Mouse (Mus musculus): ENCODE measurements around the gene Gm4981. TPM values are rescaled to one million over a fixed set of nuclear protein-coding genes. Genes with fewer than 3 reads are reported as not detected.
"Not testable (repeated sequence)": the region's sequence is repeated elsewhere in the genome, so short reads cannot be mapped to it uniquely, and the experiment has no call there.

Gm4981 gene
- polyA plus RNA-seq (2014; fragmentation: Nextera tagmentation; extraction: Ambion mirVana), result not detected in 2 replicates

DNA sequence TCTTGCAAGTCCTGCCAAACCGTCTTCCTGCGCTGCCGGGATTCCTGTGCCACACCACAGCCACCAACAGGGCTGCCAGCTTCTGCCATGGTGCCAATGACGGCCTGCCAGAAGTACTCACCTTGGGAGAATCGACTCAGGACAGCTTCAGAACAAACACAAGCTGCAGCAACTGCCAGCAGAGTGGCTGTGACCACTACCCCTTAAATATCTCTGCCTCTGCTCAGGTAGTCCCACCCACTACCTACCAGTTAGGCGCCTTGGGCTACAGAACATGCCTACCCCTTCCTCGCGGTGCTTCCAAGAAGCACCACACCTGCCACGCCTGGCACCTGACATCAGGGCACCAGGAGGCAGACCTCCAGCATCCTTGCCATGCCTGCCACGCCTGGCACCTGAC lies at the start of gene Gm4981:
Gene Gm4981 (minus strand): TSS at position 89 of the 400 bp plus-strand sequence.
- Histone ChIP-seq H3K4me2 (replicated peaks; ENCODE audit: low read depth, low read length) (no peak within 1 kb of the TSS), H3K4me3 (ENCODE audit: low read depth, low read length) (no peak within 1 kb of the TSS), H3K9ac (replicated peaks; ENCODE audit: low read depth, low read length) (no peak within 1 kb of the TSS), H3K27me3 (ENCODE audit: control insufficient read depth, insufficient read depth, low read length) (no peaks in the 10 kb centered on the region), H3K9me3 (ENCODE audit: control insufficient read depth, low read depth, low read length) (peaks cover 12% of the 10 kb centered on the region), H3K36me3 (ENCODE audit: control insufficient read depth, insufficient read depth, low read length) (no peaks in the 10 kb centered on the region), H3K27ac (ENCODE audit: low read length) (no peak within 1 kb of the TSS), H3K4me1 (ENCODE audit: control insufficient read depth, insufficient read depth, low read length) (no peaks in the 10 kb centered on the region)
- 91% methylated on average over 10 of the region's 10 CpGs for WGBS
- ATAC-seq (ENCODE audit: insufficient number of reproducible peaks, insufficient read depth, low FRiP score, low read depth), result no peak

DNA sequence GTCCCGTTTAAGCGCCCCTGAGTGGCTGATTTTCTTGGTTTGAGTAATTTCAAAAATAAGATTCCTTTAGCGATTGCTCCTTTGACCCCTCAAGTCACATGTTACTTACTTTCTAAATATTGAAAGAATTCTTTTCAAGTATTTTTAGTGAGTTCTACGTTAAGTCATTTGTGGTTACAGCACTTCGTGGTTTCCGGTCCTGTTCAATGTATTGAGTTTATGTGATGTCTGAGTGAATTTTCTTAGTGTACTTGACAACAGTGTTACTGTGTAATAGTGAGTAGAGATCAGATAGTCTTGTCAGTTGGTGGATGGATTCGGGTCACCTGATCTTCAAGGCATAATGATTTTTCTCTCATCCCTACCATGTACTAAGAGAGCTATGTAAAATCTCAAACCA lies 45.7 kb upstream of the Gm4981 start:
- Histone ChIP-seq H3K9me3 (ENCODE audit: control insufficient read depth, low read depth, low read length) (no peaks in the 10 kb centered on the region), H3K4me3 (ENCODE audit: low read depth, low read length) (no peak overlapping the region), H3K4me2 (replicated peaks; ENCODE audit: low read depth, low read length) (no peak overlapping the region), H3K4me1 (ENCODE audit: control insufficient read depth, insufficient read depth, low read length) (no peaks in the 10 kb centered on the region), H3K27me3 (ENCODE audit: control insufficient read depth, insufficient read depth, low read length) (no peaks in the 10 kb centered on the region), H3K9ac (replicated peaks; ENCODE audit: low read depth, low read length) (no peak overlapping the region), H3K36me3 (ENCODE audit: control insufficient read depth, insufficient read depth, low read length) (peaks cover 31% of the 10 kb centered on the region), H3K27ac (ENCODE audit: low read length) (no peak overlapping the region)
- WGBS, result 92% methylated on average over 7 of the region's 7 CpGs
- no peak for ATAC-seq (ENCODE audit: insufficient number of reproducible peaks, insufficient read depth, low FRiP score, low read depth)

DNA sequence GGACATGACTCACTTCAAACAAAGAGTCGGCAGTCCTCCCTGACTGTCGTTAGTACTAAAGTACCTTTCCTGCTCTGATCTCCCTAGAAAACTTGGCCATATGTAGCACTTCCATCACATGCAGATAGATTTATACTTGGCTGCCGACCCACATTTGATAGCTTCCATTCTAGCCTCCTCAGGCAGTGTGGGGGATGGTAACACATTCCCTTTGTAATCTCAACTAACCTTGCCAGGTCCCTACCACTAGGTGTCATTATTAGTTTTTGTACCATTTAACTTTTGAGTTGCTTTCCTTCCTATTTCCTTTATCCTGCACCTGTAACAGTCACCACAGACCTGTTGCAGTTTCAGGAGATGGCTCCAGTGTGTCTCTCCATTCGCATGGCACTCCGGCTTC lies 22.0 kb upstream of the Gm4981 start:
- Histone ChIP-seq H3K27me3 (ENCODE audit: control insufficient read depth, insufficient read depth, low read length) (no peaks in the 10 kb centered on the region), H3K4me1 (ENCODE audit: control insufficient read depth, insufficient read depth, low read length) (peaks cover 3% of the 10 kb centered on the region; the same call in 1 of the 2 replicates), H3K4me3 (ENCODE audit: low read depth, low read length) (no peak overlapping the region), H3K36me3 (ENCODE audit: control insufficient read depth, insufficient read depth, low read length) (peaks cover 14% of the 10 kb centered on the region), H3K4me2 (replicated peaks; ENCODE audit: low read depth, low read length) (no peak overlapping the region), H3K27ac (ENCODE audit: low read length) (no peak overlapping the region), H3K9me3 (ENCODE audit: control insufficient read depth, low read depth, low read length) (no peaks in the 10 kb centered on the region), H3K9ac (replicated peaks; ENCODE audit: low read depth, low read length) (no peak overlapping the region)
- 66% methylated on average over 5 of the region's 5 CpGs for WGBS
- no peak for ATAC-seq (ENCODE audit: insufficient number of reproducible peaks, insufficient read depth, low FRiP score, low read depth)

DNA sequence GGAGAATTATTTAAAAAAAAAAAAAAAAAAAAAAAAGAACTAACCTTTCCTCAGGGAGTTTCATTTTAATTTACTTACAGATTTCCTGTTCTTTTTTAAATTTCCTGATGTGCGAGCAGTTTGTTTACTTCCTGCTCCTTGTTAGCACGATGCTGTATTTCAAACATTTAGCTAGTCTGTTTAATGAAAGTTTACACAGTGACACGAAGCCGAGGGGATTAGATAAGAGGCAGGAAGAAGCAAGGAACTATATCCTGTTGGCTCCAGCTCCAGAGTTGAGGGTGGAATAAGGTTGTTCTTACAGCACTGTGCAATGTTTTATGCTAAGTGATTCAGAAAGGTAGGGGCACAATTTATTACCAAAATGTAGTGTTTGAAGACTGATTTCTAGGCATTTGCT lies 19.5 kb upstream of the Gm4981 start:
- H3K27ac ChIP-seq (ENCODE audit: low read length), result peak overlapping the region; percentile 49
- under 1% methylated on average over 4 of the region's 4 CpGs for WGBS
- no peak for ATAC-seq (ENCODE audit: insufficient number of reproducible peaks, insufficient read depth, low FRiP score, low read depth)

DNA sequence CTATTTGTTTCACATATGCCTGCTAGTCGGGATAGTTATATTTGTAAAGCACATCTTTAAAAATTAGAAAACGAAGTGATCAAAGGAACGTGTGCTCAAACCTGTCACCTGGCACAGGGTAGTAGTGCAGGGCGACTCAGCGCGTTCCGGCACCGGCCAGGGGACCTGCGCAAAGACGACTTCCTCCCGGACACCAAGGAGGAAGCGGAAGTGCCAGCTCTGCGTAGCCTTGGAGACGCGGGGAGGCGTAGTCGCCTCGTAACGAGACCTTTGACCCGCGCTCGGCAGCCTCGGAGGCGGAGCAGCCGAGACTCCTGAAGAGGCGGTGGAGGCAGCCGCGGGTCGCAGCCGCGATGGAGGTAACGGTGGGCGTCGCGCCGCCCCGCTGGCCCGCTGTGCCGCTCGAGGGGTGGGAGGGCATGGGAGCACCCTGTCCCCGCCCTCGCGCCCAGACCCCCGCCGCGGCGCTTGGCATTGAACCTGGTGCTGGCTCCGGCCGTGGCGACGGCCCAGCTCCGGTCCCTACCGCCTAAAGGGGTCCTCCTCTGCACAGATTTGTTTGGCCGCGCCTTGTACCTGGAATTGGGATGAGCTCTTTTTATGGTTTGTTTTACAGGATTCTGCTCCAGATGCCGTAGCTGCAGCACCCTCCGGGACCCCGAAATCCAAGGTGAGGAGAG lies 18.9 kb upstream of the Gm4981 start, which contains the start of gene Gcc2:
Gene Gcc2 (plus strand): TSS at position 285 of the 680 bp plus-strand sequence.
- H3K27ac ChIP-seq (ENCODE audit: low read length), result peak within 1 kb of the TSS; percentile 49
- peaks cover 6% of the 10 kb centered on the region for H3K36me3 ChIP-seq (ENCODE audit: control insufficient read depth, insufficient read depth, low read length)
- no peaks in the 10 kb centered on the region for H3K9me3 ChIP-seq (ENCODE audit: control insufficient read depth, low read depth, low read length)
- peaks cover 3% of the 10 kb centered on the region; the same call in 1 of the 2 replicates for H3K4me1 ChIP-seq (ENCODE audit: control insufficient read depth, insufficient read depth, low read length)
- peak within 1 kb of the TSS; percentile 60 for H3K4me3 ChIP-seq (ENCODE audit: low read depth, low read length)
- WGBS, result under 1% methylated on average over 58 of the region's 58 CpGs
- H3K9ac ChIP-seq (replicated peaks; ENCODE audit: low read depth, low read length), result peak within 1 kb of the TSS; percentile 54
- ATAC-seq (ENCODE audit: insufficient number of reproducible peaks, insufficient read depth, low FRiP score, low read depth), result peak; percentile 97
- H3K4me2 ChIP-seq (replicated peaks; ENCODE audit: low read depth, low read length), result peak within 1 kb of the TSS; percentile 50
- no peaks in the 10 kb centered on the region for H3K27me3 ChIP-seq (ENCODE audit: control insufficient read depth, insufficient read depth, low read length)

More for the DNA sequence above, 19.5 kb upstream of the Gm4981 start:
- H3K36me3 ChIP-seq (ENCODE audit: control insufficient read depth, insufficient read depth, low read length), result peaks cover 6% of the 10 kb centered on the region
- H3K4me2 ChIP-seq (replicated peaks; ENCODE audit: low read depth, low read length), result peak overlapping the region; percentile 50
- no peaks in the 10 kb centered on the region for H3K9me3 ChIP-seq (ENCODE audit: control insufficient read depth, low read depth, low read length)
- peak overlapping the region; percentile 54; the same call in 1 of the 2 replicates for H3K9ac ChIP-seq (replicated peaks; ENCODE audit: low read depth, low read length)
- peak overlapping the region; percentile 60 for H3K4me3 ChIP-seq (ENCODE audit: low read depth, low read length)
- peaks cover 3% of the 10 kb centered on the region; the same call in 1 of the 2 replicates for H3K4me1 ChIP-seq (ENCODE audit: control insufficient read depth, insufficient read depth, low read length)
- H3K27me3 ChIP-seq (ENCODE audit: control insufficient read depth, insufficient read depth, low read length), result no peaks in the 10 kb centered on the region

DNA sequence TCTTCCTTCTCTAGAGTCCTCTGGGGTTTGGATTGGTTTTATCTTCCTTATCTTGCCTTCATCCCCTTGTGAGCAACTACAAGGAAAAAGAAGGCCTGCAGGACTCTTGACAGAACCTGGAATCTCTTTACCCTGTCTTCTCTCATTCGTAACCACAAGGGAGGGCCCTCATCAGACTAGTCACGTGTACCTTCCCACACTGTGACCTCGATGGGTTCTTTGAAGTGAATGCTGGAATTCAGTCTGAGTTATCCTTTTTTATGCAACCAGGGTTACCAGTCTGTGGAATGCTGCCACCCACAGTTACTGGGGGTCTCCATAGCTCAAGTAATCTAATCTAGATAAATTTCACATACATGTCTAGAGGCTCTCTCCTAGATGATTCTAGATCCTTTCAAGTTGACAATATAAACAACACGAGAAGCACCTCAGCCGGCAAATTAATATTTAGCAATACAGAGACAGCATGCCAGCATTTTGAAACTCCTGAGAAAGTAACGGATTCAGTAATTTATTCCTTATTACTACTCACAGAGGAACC lies 18.2 kb upstream of the Gm4981 start:
- peak; percentile 24; the same call in 1 of the 2 replicates for ATAC-seq (ENCODE audit: insufficient number of reproducible peaks, insufficient read depth, low FRiP score, low read depth)
- peak overlapping the region; percentile 54; the same call in 1 of the 2 replicates for H3K9ac ChIP-seq (replicated peaks; ENCODE audit: low read depth, low read length)
- H3K4me3 ChIP-seq (ENCODE audit: low read depth, low read length), result peak overlapping the region; percentile 60
- H3K27me3 ChIP-seq (ENCODE audit: control insufficient read depth, insufficient read depth, low read length), result no peaks in the 10 kb centered on the region
- H3K9me3 ChIP-seq (ENCODE audit: control insufficient read depth, low read depth, low read length), result no peaks in the 10 kb centered on the region
- H3K27ac ChIP-seq (ENCODE audit: low read length), result no peak overlapping the region
- peaks cover 3% of the 10 kb centered on the region; the same call in 1 of the 2 replicates for H3K4me1 ChIP-seq (ENCODE audit: control insufficient read depth, insufficient read depth, low read length)
- WGBS, result 33% methylated on average over 6 of the region's 6 CpGs
- peak overlapping the region; percentile 50 for H3K4me2 ChIP-seq (replicated peaks; ENCODE audit: low read depth, low read length)
- peaks cover 6% of the 10 kb centered on the region for H3K36me3 ChIP-seq (ENCODE audit: control insufficient read depth, insufficient read depth, low read length)

DNA sequence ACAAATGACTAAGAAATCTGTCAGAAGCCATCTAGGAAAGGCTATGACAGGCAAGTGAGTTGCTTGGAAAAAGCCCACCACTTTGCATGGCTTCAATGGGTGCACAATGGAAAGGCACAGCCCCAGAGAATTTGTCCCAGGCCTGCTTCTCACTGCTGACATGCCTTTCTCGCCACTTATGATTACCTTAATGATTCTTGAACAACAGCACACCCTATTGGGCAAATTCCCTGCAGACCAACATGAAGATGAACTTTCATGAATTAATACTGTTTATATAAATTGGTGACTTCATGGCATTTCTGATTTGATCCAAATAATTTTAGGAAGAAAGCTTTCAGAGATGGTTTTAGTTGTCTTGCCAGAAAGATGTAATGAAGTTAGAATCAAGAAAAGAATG lies 13.0 kb upstream of the Gm4981 start:
- no peaks in the 10 kb centered on the region for H3K27me3 ChIP-seq (ENCODE audit: control insufficient read depth, insufficient read depth, low read length)
- ATAC-seq (ENCODE audit: insufficient number of reproducible peaks, insufficient read depth, low FRiP score, low read depth), result no peak
- no peak overlapping the region for H3K4me2 ChIP-seq (replicated peaks; ENCODE audit: low read depth, low read length)
- WGBS, result 24% methylated on average over 1 of the region's 1 CpGs
- H3K9ac ChIP-seq (replicated peaks; ENCODE audit: low read depth, low read length), result no peak overlapping the region
- no peaks in the 10 kb centered on the region for H3K36me3 ChIP-seq (ENCODE audit: control insufficient read depth, insufficient read depth, low read length)
- no peaks in the 10 kb centered on the region for H3K4me1 ChIP-seq (ENCODE audit: control insufficient read depth, insufficient read depth, low read length)
- no peak overlapping the region for H3K4me3 ChIP-seq (ENCODE audit: low read depth, low read length)
- no peaks in the 10 kb centered on the region for H3K9me3 ChIP-seq (ENCODE audit: control insufficient read depth, low read depth, low read length)
- H3K27ac ChIP-seq (ENCODE audit: low read length), result no peak overlapping the region

DNA sequence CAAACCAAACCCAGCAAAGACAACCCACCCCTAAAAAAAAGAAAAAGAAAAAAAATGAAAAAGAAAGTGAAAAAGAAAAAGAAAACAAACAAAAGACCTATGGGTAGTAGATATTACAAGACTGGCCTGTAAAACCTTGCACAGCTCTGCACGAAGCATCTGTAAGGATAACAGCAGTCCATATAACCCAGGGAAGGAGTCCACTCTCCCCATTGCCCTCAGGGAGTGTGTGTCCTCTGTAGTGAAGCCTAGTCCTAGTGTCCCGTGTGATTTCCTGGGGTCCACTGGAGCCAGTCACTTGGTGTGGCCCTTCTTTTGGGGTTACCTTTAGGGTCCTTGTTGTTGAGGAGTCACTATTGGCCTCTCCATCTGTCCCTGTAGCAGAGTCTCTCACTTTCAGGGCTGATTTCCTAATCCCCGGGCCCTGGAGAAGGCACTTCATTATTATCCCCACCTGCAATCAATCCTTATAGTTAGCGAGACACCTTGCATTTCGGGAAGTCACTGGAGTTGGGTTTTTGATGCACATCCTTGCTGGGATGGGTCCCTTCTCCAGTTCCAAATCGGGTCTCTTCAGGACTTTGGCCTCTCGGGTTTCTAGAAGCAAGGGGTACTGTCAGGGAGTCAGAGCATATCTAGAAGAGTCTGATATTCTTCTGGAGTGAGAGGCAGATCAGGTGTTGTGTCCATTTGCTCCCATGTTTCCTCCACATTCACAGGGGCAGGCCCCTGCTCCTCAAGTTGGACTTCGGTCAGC lies 2.7 kb upstream of the Gm4981 start:
- H3K4me1 ChIP-seq (ENCODE audit: control insufficient read depth, insufficient read depth, low read length); H3K27ac ChIP-seq (ENCODE audit: low read length); H3K9ac ChIP-seq (replicated peaks; ENCODE audit: low read depth, low read length); H3K4me2 ChIP-seq (replicated peaks; ENCODE audit: low read depth, low read length); H3K9me3 ChIP-seq (ENCODE audit: control insufficient read depth, low read depth, low read length); H3K4me3 ChIP-seq (ENCODE audit: low read depth, low read length); H3K36me3 ChIP-seq (ENCODE audit: control insufficient read depth, insufficient read depth, low read length); H3K27me3 ChIP-seq (ENCODE audit: control insufficient read depth, insufficient read depth, low read length): not testable (repeated sequence)
- ATAC-seq (ENCODE audit: insufficient number of reproducible peaks, insufficient read depth, low FRiP score, low read depth), result peak; percentile 84
- WGBS, result 87% methylated on average over 7 of the region's 8 CpGs

All from stomach, embryonic 14.5 days (tissue).